Mouse (Mus musculus): ENCODE results near the gene Stim2.

DNA sequence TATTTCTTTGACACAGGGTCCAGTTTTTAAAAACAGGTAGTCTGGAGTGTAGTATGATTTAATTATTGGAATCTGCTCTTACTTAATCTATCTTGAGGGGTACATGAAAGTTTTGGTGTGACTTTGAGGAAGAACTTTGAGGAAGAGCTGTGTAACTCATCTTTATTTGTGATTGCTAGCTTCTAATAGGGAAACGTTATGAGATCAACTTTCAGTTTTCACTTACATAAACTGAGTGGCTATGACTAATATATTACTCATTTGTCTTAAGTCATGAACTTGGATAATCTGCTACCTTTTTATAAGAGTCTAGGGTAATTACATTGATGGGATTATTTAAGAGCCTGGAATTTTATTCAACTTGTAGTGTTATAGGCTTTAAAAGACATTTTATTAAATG lies 15.0 kb downstream of the Stim2 start:
- TF ChIP-seq CTCF (IDR thresholded peaks at IDR 0.05; ENCODE audit: low read depth) (no peak), EP300 (optimal IDR thresholded peaks at IDR 0.05) (no peak)

Measured in stomach, postnatal 0 days (tissue).